Mouse (Mus musculus) MEL (cell line): ENCODE measurements at regions not wholly inside any gene's neighbourhood (a gene's known extent, or its start where the extent isn't known, plus 50 kb on each side); places are given as distances from the start of the nearest gene placed in this dataset.

Experiments
- DNase-seq: peaks from one replicate; pipeline ENCODE4 v3.0.0; 2011; ENCODE audit warnings: low read depth, low spot score
- H3K27ac ChIP-seq: 2 replicates; pipeline ENCODE4 v1.5.1; 2012; ENCODE audit warnings: low read depth, mild to moderate bottlenecking, control low read depth, low read length, moderate library complexity; ENCODE audit not compliant: control insufficient read depth
- H3K27me3 ChIP-seq, 2 experiments: fragments of 150-350 bp in 1 of 2; sonication (generic) in 1 of 2; 2 replicates each; pipeline ENCODE4 v1.6.1; 2012; ENCODE audit warnings: low read length in 2 of 2, mild to moderate bottlenecking in 2 of 2, improper control_type of control experiment in 1 of 2, moderate library complexity in 1 of 2; ENCODE audit not compliant: insufficient read depth in 2 of 2, control insufficient read depth in 1 of 2
- H3K36me3 ChIP-seq, 2 experiments: 2 replicates each; pipeline ENCODE4 v1.6.1; 2012 to 2014; ENCODE audit warnings: low read length in 2 of 2, improper control_type of control experiment in 1 of 2, inconsistent platforms in 1 of 2, mild to moderate bottlenecking in 1 of 2; ENCODE audit not compliant: insufficient read depth in 2 of 2, control insufficient read depth in 1 of 2
- H3K4me1 ChIP-seq, 2 experiments: fragments of 150-350 bp in 1 of 2; sonication (generic) in 1 of 2; 2 replicates each; pipeline ENCODE4 v1.6.1; 2012; ENCODE audit warnings: low read length in 2 of 2, improper control_type of control experiment in 1 of 2, mild to moderate bottlenecking in 1 of 2; ENCODE audit not compliant: insufficient read depth in 2 of 2, control insufficient read depth in 1 of 2
- H3K4me3 ChIP-seq, 2 experiments: fragments of 150-350 bp in 1 of 2; sonication (generic) in 1 of 2; 2 replicates each; pipeline ENCODE4 v1.5.1; 2012; ENCODE audit warnings: low read depth in 2 of 2, low read length in 2 of 2, mild to moderate bottlenecking in 2 of 2, moderate library complexity in 2 of 2, control low read depth in 1 of 2, improper control_type of control experiment in 1 of 2; ENCODE audit not compliant: control insufficient read depth in 1 of 2, insufficient read depth in 1 of 2
- H3K79me2 ChIP-seq: 2 replicates; pipeline ENCODE4 v1.6.1; 2012; ENCODE audit warnings: mild to moderate bottlenecking, low read length, moderate library complexity; ENCODE audit not compliant: control insufficient read depth, poor library complexity, insufficient read depth
- H3K9ac ChIP-seq: 2 replicates; pipeline ENCODE4 v1.6.1; 2012; ENCODE audit warnings: low read depth, mild to moderate bottlenecking, control low read depth, low read length, moderate library complexity; ENCODE audit not compliant: control insufficient read depth, poor library complexity, severe bottlenecking
- H3K9me3 ChIP-seq: fragments of 150-350 bp; sonication (generic); replicated peaks from 2 replicates; pipeline ENCODE4 v1.6.1; 2012; ENCODE audit warnings: mild to moderate bottlenecking, low read length, improper control_type of control experiment, moderate library complexity; ENCODE audit not compliant: insufficient read depth
- CHD1 ChIP-seq: IDR thresholded peaks from 2 replicates; pipeline ENCODE4 v1.6.1; 2012; ENCODE audit warnings: low read depth, mild to moderate bottlenecking, inconsistent platforms, low read length, improper control_type of control experiment
- ETS1 ChIP-seq: IDR thresholded peaks from 2 replicates; pipeline ENCODE4 v1.6.1; 2012; ENCODE audit warnings: low read depth, mild to moderate bottlenecking, inconsistent platforms, low read length, improper control_type of control experiment, moderate library complexity
- GABPA ChIP-seq: IDR thresholded peaks from 2 replicates; pipeline ENCODE4 v1.6.1; 2012; ENCODE audit warnings: low read depth, mild to moderate bottlenecking, inconsistent platforms, low read length, improper control_type of control experiment, moderate library complexity
- GATA1 ChIP-seq: IDR thresholded peaks from 2 replicates; pipeline ENCODE4 v1.6.1; 2011; ENCODE audit warnings: low read depth, low read length, improper control_type of control experiment
- HCFC1 ChIP-seq: IDR thresholded peaks from 2 replicates; pipeline ENCODE4 v1.6.1; 2012; ENCODE audit warnings: low read depth, mild to moderate bottlenecking, inconsistent platforms, low read length, improper control_type of control experiment, moderate library complexity
- KAT2A ChIP-seq: conservative IDR thresholded peaks from 2 replicates; pipeline ENCODE4 v1.6.1; 2012; ENCODE audit warnings: low read depth, low read length, improper control_type of control experiment, inconsistent platforms
- MAFK ChIP-seq: IDR thresholded peaks from 2 replicates; pipeline ENCODE4 v1.6.1; 2011; ENCODE audit warnings: low read depth, mild to moderate bottlenecking, low read length, improper control_type of control experiment, borderline replicate concordance
- MYB ChIP-seq: IDR thresholded peaks from 2 replicates; pipeline ENCODE4 v1.6.1; 2011; ENCODE audit warnings: mild to moderate bottlenecking, low read depth, low read length, improper control_type of control experiment
- MYC ChIP-seq: IDR thresholded peaks from 2 replicates; pipeline ENCODE4 v1.6.1; 2011; ENCODE audit warnings: low read depth, mild to moderate bottlenecking, low read length, improper control_type of control experiment, moderate library complexity
- NRF1 ChIP-seq: IDR thresholded peaks from 2 replicates; pipeline ENCODE4 v1.6.1; 2014; ENCODE audit warnings: low read depth, mild to moderate bottlenecking, inconsistent platforms, low read length, improper control_type of control experiment, moderate library complexity; ENCODE audit not compliant: poor library complexity, insufficient read depth, severe bottlenecking
- POLR2AphosphoS5 ChIP-seq: IDR thresholded peaks from 2 replicates; pipeline ENCODE4 v1.6.1; 2012; ENCODE audit warnings: low read depth, borderline replicate concordance, mild to moderate bottlenecking, inconsistent platforms, low read length, moderate library complexity, mixed read lengths
- RAD21 ChIP-seq: IDR thresholded peaks from 2 replicates; pipeline ENCODE4 v1.6.1; 2011; ENCODE audit warnings: mild to moderate bottlenecking, low read depth, low read length, improper control_type of control experiment
- TAL1 ChIP-seq: IDR thresholded peaks from 2 replicates; pipeline ENCODE4 v1.6.1; 2012; ENCODE audit warnings: mild to moderate bottlenecking, inconsistent platforms, low read length, moderate library complexity, mixed read lengths
- TCF12 ChIP-seq: IDR thresholded peaks from 2 replicates; pipeline ENCODE4 v1.6.1; 2014; ENCODE audit warnings: low read depth, mild to moderate bottlenecking, inconsistent platforms, low read length, improper control_type of control experiment, moderate library complexity
- ZNF384 ChIP-seq: IDR thresholded peaks from 2 replicates; pipeline ENCODE4 v1.6.1; 2012; ENCODE audit warnings: low read depth, mild to moderate bottlenecking, inconsistent platforms, low read length, improper control_type of control experiment

DNA sequence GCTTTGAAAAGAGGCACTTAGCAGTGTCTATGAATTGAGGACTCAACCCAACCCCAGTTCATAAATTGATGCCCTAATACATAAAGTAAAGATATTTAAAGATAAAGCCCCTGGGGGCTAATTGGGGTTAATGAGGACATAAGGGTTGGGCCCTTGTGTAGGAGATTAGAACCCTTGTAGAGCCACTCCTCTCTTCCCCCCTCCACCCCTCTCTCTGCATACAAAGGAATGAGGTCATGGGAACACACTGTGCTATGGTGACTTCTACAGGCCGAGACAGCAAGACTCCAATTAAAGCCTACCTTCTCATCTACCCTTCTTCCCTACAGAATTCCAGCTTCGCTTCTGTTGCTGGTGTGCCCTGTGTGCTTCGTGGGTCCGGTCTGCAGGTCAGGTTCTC lies 110.5 kb downstream of the CK137956 start:
- H3K9me3 ChIP-seq = no peaks in the 10 kb centered on the region
- no peak overlapping the region for H3K4me3 ChIP-seq
- no peaks in the 10 kb centered on the region for H3K4me1 ChIP-seq
- DNase-seq = no peak
- no peak overlapping the region for H3K27ac ChIP-seq
- no peak overlapping the region for H3K9ac ChIP-seq
- H3K36me3 ChIP-seq = no peaks in the 10 kb centered on the region
- TF ChIP-seq GATA1 = no peak
- TF ChIP-seq TAL1 = no peak
- no peak for TF ChIP-seq CHD1
- TF ChIP-seq NRF1 = no peak
- no peak for TF ChIP-seq ETS1
- TF ChIP-seq MYC = no peak
- no peaks in the 10 kb centered on the region for H3K27me3 ChIP-seq
- H3K79me2 ChIP-seq = no peaks in the 10 kb centered on the region

DNA sequence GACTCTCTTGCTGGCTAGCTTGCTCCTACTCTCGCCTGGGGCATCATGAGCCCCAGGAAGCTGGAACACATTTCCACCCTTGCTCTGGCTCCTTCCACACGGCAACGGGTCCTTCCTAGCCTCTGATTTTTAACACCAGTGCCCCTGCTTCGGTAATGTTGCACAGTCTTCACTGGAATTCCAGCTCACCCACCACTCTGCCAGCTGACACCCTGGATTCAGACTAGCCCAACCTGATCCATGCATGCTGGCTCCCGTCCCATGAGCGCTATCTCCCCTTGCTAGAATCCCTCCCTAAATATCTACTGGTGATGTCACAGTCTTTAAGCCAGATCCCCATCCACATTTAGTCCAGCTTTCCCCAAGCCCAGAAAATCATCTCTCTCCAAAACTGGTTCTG lies 111.2 kb downstream of the CK137956 start:
- Histone ChIP-seq H3K4me1 (no peaks in the 10 kb centered on the region), H3K9ac (no peak overlapping the region), H3K9me3 (no peaks in the 10 kb centered on the region), H3K27me3 (no peaks in the 10 kb centered on the region), H3K36me3 (no peaks in the 10 kb centered on the region), H3K4me3 (no peak overlapping the region), H3K79me2 (no peaks in the 10 kb centered on the region), H3K27ac (no peak overlapping the region)
- no peak for DNase-seq
- TF ChIP-seq POLR2AphosphoS5 (no peak), TCF12 (no peak), ZNF384 (no peak), GABPA (no peak)

DNA sequence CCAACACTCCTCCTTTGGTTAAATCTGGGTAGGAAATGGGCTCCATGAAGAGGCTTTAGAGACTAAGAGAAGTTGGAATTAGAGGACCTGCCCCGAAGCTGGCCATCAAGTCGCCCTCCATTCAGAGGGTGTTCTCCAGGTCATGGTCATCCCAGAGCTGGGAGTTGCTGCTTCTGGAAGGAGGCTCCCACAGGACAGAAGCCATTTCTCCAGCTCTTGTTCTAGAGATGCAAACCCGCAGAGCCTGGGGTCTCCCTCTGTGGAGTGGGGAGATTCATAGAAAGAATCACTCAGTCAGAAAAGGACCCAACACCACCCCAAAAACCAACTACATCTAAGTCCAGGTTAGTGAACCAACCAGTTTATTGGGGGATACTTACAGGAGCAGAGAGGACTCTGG lies 112.2 kb downstream of the CK137956 start:
- H3K4me1 ChIP-seq = no peaks in the 10 kb centered on the region
- TF ChIP-seq POLR2AphosphoS5 (no peak), MYB (no peak), TAL1 (no peak), RAD21 (no peak), MAFK (no peak), KAT2A (no peak), HCFC1 (no peak)
- DNase-seq = no peak
- H3K27ac ChIP-seq = no peak overlapping the region
- no peaks in the 10 kb centered on the region for H3K9me3 ChIP-seq
- H3K4me3 ChIP-seq = no peak overlapping the region
- H3K36me3 ChIP-seq = no peaks in the 10 kb centered on the region
- H3K27me3 ChIP-seq = no peaks in the 10 kb centered on the region
- no peaks in the 10 kb centered on the region for H3K79me2 ChIP-seq
- H3K9ac ChIP-seq = no peak overlapping the region
